25 mouse cellular contexts compared by ENCODE assay signal in genomic region chr9:123515087-123515486, GRCm38 (mm10). TPM values are rescaled to one million over a fixed set of nuclear protein-coding genes. Genes with fewer than 3 reads are reported as not detected.
A peak's percentile ranks its signal among the peaks of the same experiment; 100 is the strongest.
DNase-seq lines count a peak whose midpoint lies in the region; ATAC-seq lines count a peak whose summit lies in the region.
"Had no signal": no experiment of that assay in that cellular context is flagged by ENCODE, and none has a peak within 500 bp of the region (broad histone marks: within the 10 kb centered on the region; RNA-seq: fewer than 3 reads in every experiment).

No protein-coding gene starts in this region.

- H3K4me2 ChIP-seq in intestine, embryonic 14.5 days (ENCODE audit: low read length): no peak overlapping the region
- no peak overlapping the region for H3K4me2 ChIP-seq in intestine, embryonic 15.5 days (replicated peaks)
- H3K4me2 ChIP-seq: heart, embryonic 11.5 days; heart, embryonic 15.5 days; hindbrain, embryonic 14.5 days had no signal

- DNase-seq in intestine, embryonic 14.5 days (ENCODE audit: low spot score): peak; percentile 49
- DNase-seq in NIH3T3 (ENCODE audit: low read depth) (peak; percentile 11), liver (no peak)
- no peak for DNase-seq in layer of hippocampus, postnatal 25 days (ENCODE audit: extremely low spot score in 1 of 2, low spot score in 1 of 2)
- DNase-seq in adrenal gland, adult (ENCODE audit: inconsistent age in 2 of 2, low spot score in 1 of 2): no peak
- DNase-seq: adrenal gland, postnatal 10 days; adrenal gland, postnatal 36 days; cerebellum, adult 18-20 months; cerebellum, adult 9-10 months; forebrain, postnatal 0 days; gastrocnemius, adult 2 months; heart, adult 2 months; heart, postnatal 10 days; heart, postnatal 4 days; kidney, adult 11 months; kidney, adult 8-10 months had no signal

- no peak overlapping the region for H3K4me3 ChIP-seq in intestine, embryonic 14.5 days (ENCODE audit: low read depth, low read length)
- no peak overlapping the region for H3K4me3 ChIP-seq in intestine, embryonic 15.5 days (replicated peaks)
- H3K4me3 ChIP-seq: gastrocnemius, adult 2 months; heart, adult 2 months; heart, embryonic 15.5 days had no signal

- 87% methylated on average over 2 of the region's 2 CpGs for WGBS in intestine, embryonic 14.5 days
- WGBS in intestine, embryonic 15.5 days: 81% methylated on average over 2 of the region's 2 CpGs

- H3K27me3 ChIP-seq in intestine, embryonic 14.5 days (replicated peaks; ENCODE audit: control insufficient read depth, insufficient read depth, low read length): no peaks in the 10 kb centered on the region
- no peaks in the 10 kb centered on the region for H3K27me3 ChIP-seq in intestine, embryonic 15.5 days (replicated peaks)
- H3K27me3 ChIP-seq: heart, embryonic 15.5 days had no signal

- no peaks in the 10 kb centered on the region; the same call in none of the 2 replicates for H3K4me1 ChIP-seq in intestine, embryonic 14.5 days (replicated peaks; ENCODE audit: control insufficient read depth, insufficient read depth, low read length)
- peaks cover 4% of the 10 kb centered on the region; the same call in 1 of the 2 replicates for H3K4me1 ChIP-seq in intestine, embryonic 15.5 days (replicated peaks)

- no peaks in the 10 kb centered on the region for H3K9me3 ChIP-seq in intestine, embryonic 14.5 days (ENCODE audit: control insufficient read depth, low read length)
- H3K9me3 ChIP-seq in intestine, embryonic 15.5 days: no peaks in the 10 kb centered on the region
- H3K9me3 ChIP-seq: heart, embryonic 15.5 days had no signal

- H3K9ac ChIP-seq in intestine, embryonic 14.5 days (ENCODE audit: low read length): no peak overlapping the region
- no peak overlapping the region for H3K9ac ChIP-seq in intestine, embryonic 15.5 days
- H3K9ac ChIP-seq: forebrain, postnatal 0 days; heart, embryonic 15.5 days; hindbrain, embryonic 14.5 days had no signal

- H3K36me3 ChIP-seq in intestine, embryonic 14.5 days (ENCODE audit: control insufficient read depth, insufficient read depth, low read length): peaks cover 77% of the 10 kb centered on the region
- H3K36me3 ChIP-seq in intestine, embryonic 15.5 days: peaks cover 35% of the 10 kb centered on the region

- no peak overlapping the region for H3K27ac ChIP-seq in intestine, embryonic 14.5 days (ENCODE audit: low read depth)
- no peak overlapping the region for H3K27ac ChIP-seq in intestine, embryonic 15.5 days
- H3K27ac ChIP-seq: gastrocnemius, adult 2 months; heart, adult 2 months; heart, embryonic 15.5 days; hindbrain, embryonic 14.5 days; hindbrain, postnatal 0 days had no signal

- no peak for ATAC-seq in intestine, embryonic 14.5 days (replicated peaks; ENCODE audit: low FRiP score, low TSS enrichment, low read depth)
- ATAC-seq in intestine, embryonic 15.5 days: no peak
- ATAC-seq in granulocyte monocyte progenitor cell, adult 5-6 weeks (replicated peaks; ENCODE audit: poor library complexity, severe bottlenecking): peak; percentile 66
- ATAC-seq: activated CD4-positive, CD25-positive, alpha-beta regulatory T cell, adult 4 months; forebrain, embryonic 14.5 days; forebrain, postnatal 0 days; hindbrain, postnatal 0 days; inflammation-experienced regulatory T-cells, adult 6 months had no signal

RNA-seq across cellular contexts. Expression of gene Sacm1l, which starts 14.5 kb away (rescaled TPM):
- 51.0 and 55.8 TPM in 2 replicates for polyA plus RNA-seq in intestine, embryonic 14.5 days (2014; fragmentation: Nextera tagmentation; extraction: Ambion mirVana)
- 67.8 and 69.5 TPM in 2 replicates for polyA plus RNA-seq in intestine, embryonic 15.5 days (2015; fragmentation: Nextera tagmentation; extraction: Ambion mirVana)
- total RNA-seq in granulocyte monocyte progenitor cell, adult 5-6 weeks (2014; fragmentation: Nextera tagmentation): 25.8 and 32.2 TPM in 2 replicates
- total RNA-seq in granulocyte monocyte progenitor cell, adult 5-6 weeks (2017): 32.8 and 42.3 TPM in 2 replicates
- 10 to 100 TPM; 51.0 to 58.1 TPM for total RNA-seq in layer of hippocampus, postnatal 25 days (2021)

RNA-seq across cellular contexts. Expression of gene Limd1, which starts 36.6 kb away (rescaled TPM):
- polyA plus RNA-seq in intestine, embryonic 14.5 days (2014; fragmentation: Nextera tagmentation; extraction: Ambion mirVana): 62.1 and 67.1 TPM in 2 replicates
- polyA plus RNA-seq in intestine, embryonic 15.5 days (2015; fragmentation: Nextera tagmentation; extraction: Ambion mirVana): 51.9 and 52.3 TPM in 2 replicates
- total RNA-seq in granulocyte monocyte progenitor cell, adult 5-6 weeks (2014; fragmentation: Nextera tagmentation): 26.3 and 29.8 TPM in 2 replicates
- 24.4 and 26.2 TPM in 2 replicates for total RNA-seq in granulocyte monocyte progenitor cell, adult 5-6 weeks (2017)
- 1 to 10 TPM; 6.4 to 6.5 TPM for total RNA-seq in layer of hippocampus, postnatal 25 days (2021)

Comparison
In these comparisons a context has a peak if more than half of its experiments do, and no peak if none do; other contexts are left out.
1. DNase-seq: peak in intestine, embryonic 14.5 days (single experiment) and NIH3T3 (single experiment); none in liver (single experiment), layer of hippocampus, postnatal 25 days (0 of 2) and adrenal gland, adult (0 of 2).